Mouse (Mus musculus) WW6 (cell line): ENCODE data around the gene Bcas3.
A peak's percentile ranks its signal among the peaks of the same experiment; 100 is the strongest.

Experiments
- DNase-seq: peaks from one replicate; pipeline ENCODE4 v3.0.0-alpha.2; 2013; ENCODE audit warnings: low read depth, low spot score

Gene Bcas3

DNA sequence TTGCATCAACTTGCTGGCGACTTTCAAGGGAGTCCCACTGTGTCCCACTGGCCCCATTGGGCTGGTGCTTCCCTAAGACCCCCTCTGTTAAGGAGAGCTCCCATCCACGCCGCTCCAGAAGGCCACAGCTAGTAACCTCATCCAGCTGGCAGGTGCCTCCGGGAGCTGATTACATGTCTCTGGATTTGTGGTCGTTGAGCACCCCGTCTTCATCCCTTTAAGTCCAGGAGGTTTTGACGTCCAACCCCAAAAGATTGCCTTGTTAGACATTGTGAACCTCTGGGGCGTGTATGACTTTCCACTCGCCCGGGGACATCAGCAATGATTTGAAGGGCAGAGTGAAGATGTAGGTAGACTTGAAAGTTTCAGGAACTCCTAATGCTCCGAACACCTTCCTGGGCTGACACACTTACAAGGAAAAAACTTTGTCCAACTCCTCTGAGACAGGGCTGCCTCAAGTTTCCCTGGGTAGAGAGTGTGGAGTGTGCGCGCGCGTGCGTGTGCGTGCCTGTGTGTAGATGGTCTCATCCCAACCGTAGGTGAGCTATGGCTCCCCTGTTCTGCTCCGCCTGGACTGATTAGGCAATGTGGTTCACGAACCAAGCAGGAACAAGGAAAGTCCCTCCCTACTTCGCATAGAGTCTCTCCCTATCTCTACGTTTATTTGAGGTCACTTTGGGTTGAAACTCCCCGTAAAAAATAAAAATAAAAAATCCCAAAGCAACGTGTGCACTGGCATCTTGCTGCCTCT lies 489.8 kb downstream of the Bcas3 start:
- no peak for DNase-seq

- DNase-seq = no peak
Observed at GRCm38 (mm10) chr11:85843347-85843692, 490.4 kb downstream of the Bcas3 start.

DNA sequence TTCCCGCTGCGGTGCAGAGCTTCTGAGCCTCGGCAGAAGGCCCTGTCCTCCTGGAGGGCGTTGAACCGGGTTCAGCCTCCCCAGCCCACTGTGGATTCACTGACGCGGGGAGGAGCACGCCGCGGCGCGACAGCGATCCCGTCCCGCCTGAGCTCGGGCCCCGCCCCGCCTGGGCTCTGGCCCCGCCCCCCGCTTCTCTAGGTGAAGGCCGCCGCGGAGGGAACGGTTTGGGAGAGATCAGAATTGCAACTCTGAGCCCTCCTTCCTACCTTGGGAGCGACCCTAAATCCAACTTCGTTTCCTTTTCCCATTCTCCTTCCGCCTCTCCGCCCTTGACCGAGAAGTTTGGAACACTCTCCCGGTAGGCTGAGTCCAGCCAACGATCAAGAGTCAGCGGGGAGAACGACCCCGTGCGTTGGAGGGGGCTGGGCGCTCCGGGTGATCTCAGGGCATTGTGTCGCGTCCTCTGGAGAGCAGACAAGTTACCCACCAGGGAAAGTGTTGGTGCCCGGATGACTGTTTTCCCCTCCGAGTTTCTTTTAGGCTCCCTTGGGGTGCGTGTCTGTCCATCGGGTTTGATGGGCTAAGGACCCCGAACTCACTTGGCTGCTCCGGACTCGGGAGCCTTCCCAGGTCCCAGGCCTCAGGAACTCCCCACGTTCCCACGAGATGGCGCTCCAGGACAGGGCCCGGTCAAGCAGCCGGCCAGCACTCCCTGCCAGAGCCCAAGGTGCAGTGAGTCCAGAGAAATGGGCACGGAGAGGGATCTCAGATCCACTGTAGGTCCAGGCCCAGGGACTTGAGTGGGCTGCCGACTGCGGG lies 491.4 kb downstream of the Bcas3 start:
- no peak for DNase-seq

DNA sequence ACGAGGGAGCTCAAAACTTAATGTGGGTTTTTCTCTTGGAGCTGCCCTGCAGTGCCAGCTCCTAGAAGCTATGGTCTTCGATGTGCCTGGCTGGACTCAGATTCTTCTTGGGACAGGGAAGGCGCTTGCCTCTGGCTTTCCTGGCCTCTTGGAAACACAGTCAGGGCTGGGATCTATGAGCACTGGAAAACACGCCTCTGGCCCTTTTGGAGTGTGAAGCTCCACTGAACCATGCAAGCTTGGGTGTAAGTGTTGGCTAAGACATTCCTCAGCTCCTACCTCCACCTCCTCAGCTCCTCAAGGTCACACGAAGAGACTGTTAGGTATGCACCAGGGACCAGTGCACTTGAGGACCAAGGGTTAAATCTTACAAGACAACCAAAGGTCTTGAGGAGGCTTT lies 492.0 kb downstream of the Bcas3 start:
- DNase-seq = no peak

GRCm38 (mm10) chr11:85845921-85846320 lies 493.0 kb downstream of the Bcas3 start:
- no peak for DNase-seq

DNA sequence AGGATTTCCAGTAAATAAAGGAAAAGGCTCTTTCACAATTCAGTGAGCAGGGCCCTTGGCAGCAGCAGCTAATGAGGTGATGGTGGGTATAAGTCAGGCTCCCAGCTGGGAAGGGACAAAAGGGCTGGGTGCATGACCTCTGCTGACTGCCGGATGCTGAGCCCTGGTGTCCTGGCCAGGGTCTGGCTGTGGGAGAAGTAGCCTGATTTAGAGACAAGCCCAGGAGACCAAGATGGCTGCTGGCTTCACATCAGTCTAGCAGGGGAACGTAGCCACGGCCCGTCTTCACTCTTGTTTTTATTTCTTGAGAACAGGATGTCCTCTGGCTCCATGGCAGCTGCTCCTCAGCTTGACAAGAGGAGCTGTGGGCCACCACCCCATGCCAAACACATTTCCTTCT lies 493.5 kb downstream of the Bcas3 start:
- DNase-seq = no peak

DNA sequence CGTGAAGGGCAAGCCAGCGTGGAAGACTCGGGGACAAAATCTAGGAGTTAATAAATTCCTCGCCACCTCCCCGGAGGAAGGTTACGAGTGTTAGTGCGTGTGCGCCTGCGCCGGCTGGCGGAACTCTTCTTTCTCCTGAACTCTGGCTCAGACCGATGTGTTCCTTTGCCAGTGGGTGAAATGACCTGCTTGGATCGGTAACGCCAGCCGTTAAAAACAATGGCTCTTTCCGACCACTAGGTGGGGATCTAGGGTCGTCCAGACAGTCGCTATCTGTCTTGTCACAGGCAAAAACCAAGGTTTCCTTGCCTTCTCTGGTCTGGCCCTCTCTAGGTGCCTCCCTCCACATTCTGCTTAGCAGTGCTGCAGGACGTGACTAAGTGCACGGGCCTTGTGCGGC lies 496.1 kb downstream of the Bcas3 start:
- DNase-seq = peak; percentile 88

GRCm38 (mm10) chr11:85850233-85850632 lies 497.3 kb downstream of the Bcas3 start, which contains the start of gene Gm11444:
Gene Gm11444 (minus strand): TSS chr11:85850333.
- no peak for DNase-seq

DNA sequence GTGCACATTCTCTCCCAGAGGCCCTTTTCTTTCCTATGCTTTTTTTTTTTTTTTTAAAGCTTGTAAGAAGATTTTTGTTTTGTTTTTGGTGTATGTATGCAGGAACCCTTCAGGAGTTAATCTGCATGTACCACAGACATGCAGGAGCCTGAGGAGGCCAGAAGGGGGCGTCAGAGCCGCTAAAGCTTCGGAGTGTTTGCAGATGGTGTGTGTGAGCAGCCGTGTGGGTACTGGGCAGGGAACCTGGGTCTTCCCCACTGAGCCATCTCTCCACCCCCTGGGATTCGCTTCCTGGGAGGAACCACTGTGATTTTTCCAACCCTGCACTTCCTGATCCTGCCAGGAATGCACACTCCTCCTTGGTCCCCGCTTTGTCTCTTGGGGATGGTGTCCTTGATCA lies 497.8 kb downstream of the Bcas3 start:
- no peak for DNase-seq

DNA sequence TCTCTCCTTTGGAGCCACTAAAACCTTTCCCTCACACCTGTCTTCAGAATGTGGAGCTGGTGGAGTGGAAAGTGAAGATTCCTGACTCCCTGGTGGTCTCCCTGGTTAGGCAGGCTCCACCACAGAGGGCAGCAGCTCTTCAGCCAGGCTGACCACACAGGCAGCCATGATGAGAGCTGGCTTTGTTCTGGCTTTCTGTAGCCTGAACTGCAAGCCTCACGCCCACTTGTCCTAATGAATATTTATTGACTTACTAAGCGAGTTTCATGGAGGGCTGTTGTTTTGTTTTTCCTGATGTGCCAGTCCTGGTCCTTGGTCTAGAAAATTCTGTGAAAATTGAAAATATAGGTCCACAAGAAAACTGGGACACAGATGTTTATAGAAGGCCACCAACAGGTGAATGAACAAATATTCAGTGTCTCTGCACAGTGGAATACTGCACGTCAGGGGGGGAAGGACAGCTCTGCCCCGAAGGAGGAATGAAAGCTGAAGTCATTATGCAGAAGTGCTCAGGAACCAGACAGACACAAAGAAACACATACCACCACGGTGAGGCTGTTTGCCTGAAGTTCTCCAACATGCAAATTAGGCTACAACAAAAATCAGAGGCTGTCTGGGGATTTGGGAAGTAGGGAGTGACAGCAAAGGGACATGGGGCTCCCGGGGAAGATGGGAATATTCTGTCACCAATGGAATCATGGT lies 505.2 kb downstream of the Bcas3 start:
- DNase-seq = no peak

GRCm38 (mm10) chr11:85864363-85864762 lies 511.4 kb downstream of the Bcas3 start:
- DNase-seq = no peak
